Mouse (Mus musculus) liver, embryonic 15.5 days (tissue): ENCODE data around the gene Ethe1. TPM values are rescaled to one million over a fixed set of nuclear protein-coding genes. Genes with fewer than 3 reads are reported as not detected.
A peak's percentile ranks its signal among the peaks of the same experiment; 100 is the strongest.

Experiments used
- ATAC-seq: fragments of 200-750 bp; cut with Nextera tagmentation; 2 replicates; pipeline ENCODE4 v1.8.0; 2017; ENCODE audit warnings: moderate number of reproducible peaks, mild to moderate bottlenecking, moderate library complexity; ENCODE audit not compliant: insufficient read depth
- H3K27ac ChIP-seq: fragments of 300-500 bp; sonication (generic); replicated peaks from 2 replicates; pipeline ENCODE4 v1.5.1; 2015; ENCODE audit warnings: mild to moderate bottlenecking, inconsistent platforms
- H3K27me3 ChIP-seq: fragments of 300-500 bp; sonication (generic); 2 replicates; pipeline ENCODE4 v1.6.1; 2015; ENCODE audit warnings: mild to moderate bottlenecking, inconsistent platforms
- H3K36me3 ChIP-seq: fragments of 300-500 bp; sonication (generic); replicated peaks from 2 replicates; pipeline ENCODE4 v1.6.1; 2015; ENCODE audit warnings: moderate library complexity, mild to moderate bottlenecking, inconsistent platforms
- H3K4me1 ChIP-seq: fragments of 300-500 bp; sonication (generic); replicated peaks from 2 replicates; pipeline ENCODE4 v1.6.1; 2015; ENCODE audit warnings: inconsistent platforms
- H3K4me2 ChIP-seq: fragments of 300-500 bp; sonication (generic); 2 replicates; pipeline ENCODE4 v1.6.1; 2015; ENCODE audit warnings: moderate library complexity, mild to moderate bottlenecking, inconsistent platforms
- H3K4me3 ChIP-seq: fragments of 300-500 bp; sonication (generic); replicated peaks from 2 replicates; pipeline ENCODE4 v1.5.1; 2015; ENCODE audit warnings: mild to moderate bottlenecking, inconsistent platforms
- H3K9ac ChIP-seq: fragments of 300-500 bp; sonication (generic); 2 replicates; pipeline ENCODE4 v1.6.1; 2015; ENCODE audit warnings: moderate library complexity, mild to moderate bottlenecking, inconsistent platforms
- H3K9me3 ChIP-seq: fragments of 300-500 bp; sonication (generic); replicated peaks from 2 replicates; pipeline ENCODE4 v1.6.1; 2016; ENCODE audit warnings: inconsistent platforms
- WGBS: fragments of 180-500 bp; shearing (Covaris S2); methylation state at CpG from one replicate; pipeline ENCODE4 v1.1.7; 2015; ENCODE audit warnings: mixed read lengths; ENCODE audit not compliant: insufficient replicate concordance; 5-methylcytosine and 5-hydroxymethylcytosine counted together
- polyA plus RNA-seq: library from polyadenylated mRNA; unstranded; fragments of >200 nt; fragmentation: Nextera tagmentation; extraction: Ambion mirVana; gene quantifications from 2 replicates; pipeline ENCODE4 v1.2.1, GENCODE M21; 2015

Gene Ethe1
- polyA plus RNA-seq, 1 experiment from 2014 or later: 27.1 TPM

GRCm38 (mm10) chr7:24577811-24578210 is 9.5 kb upstream of the Ethe1 start:
- no peaks in the 10 kb centered on the region for H3K27me3 ChIP-seq
- ATAC-seq: no peak
- H3K4me3 ChIP-seq: no peak overlapping the region
- WGBS: 83% methylated on average over 10 of the region's 10 CpGs
- H3K4me1 ChIP-seq: peaks cover 14% of the 10 kb centered on the region; the same call in 1 of the 2 replicates
- H3K4me2 ChIP-seq: no peak overlapping the region
- H3K27ac ChIP-seq: no peak overlapping the region
- H3K9me3 ChIP-seq: no peaks in the 10 kb centered on the region
- no peak overlapping the region for H3K9ac ChIP-seq
- H3K36me3 ChIP-seq: no peaks in the 10 kb centered on the region

DNA sequence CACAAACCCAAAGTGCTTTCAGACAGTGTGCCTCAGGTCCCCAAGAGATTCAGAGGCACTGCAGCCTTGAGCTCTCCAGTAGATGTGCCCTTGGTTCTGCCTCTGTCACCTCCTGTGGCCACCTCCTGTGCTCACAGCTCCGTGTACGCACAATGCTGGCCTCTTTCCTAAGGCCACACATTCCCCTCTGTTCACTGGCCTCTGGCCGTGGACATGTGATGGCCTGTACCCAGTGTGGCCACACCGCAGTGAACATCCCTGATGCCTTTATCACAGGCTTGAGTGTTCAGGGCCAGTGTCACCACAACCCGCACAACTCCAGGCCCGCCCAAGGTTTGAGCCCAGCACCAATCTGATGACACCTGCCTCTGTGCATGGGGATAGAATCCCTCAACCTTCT is 2.5 kb upstream of the Ethe1 start:
- Histone ChIP-seq H3K9ac (no peak overlapping the region), H3K27ac (no peak overlapping the region), H3K4me3 (no peak overlapping the region), H3K4me2 (no peak overlapping the region), H3K4me1 (peaks cover 18% of the 10 kb centered on the region), H3K27me3 (peaks cover 41% of the 10 kb centered on the region), H3K36me3 (no peaks in the 10 kb centered on the region), H3K9me3 (no peaks in the 10 kb centered on the region)
- 75% methylated on average over 6 of the region's 6 CpGs for WGBS
- no peak for ATAC-seq

- no peak overlapping the region for H3K9ac ChIP-seq
- 47% methylated on average over 16 of the region's 16 CpGs for WGBS
- H3K36me3 ChIP-seq: no peaks in the 10 kb centered on the region
- H3K9me3 ChIP-seq: no peaks in the 10 kb centered on the region
- no peak overlapping the region for H3K27ac ChIP-seq
- no peak overlapping the region for H3K4me3 ChIP-seq
- peaks cover 41% of the 10 kb centered on the region for H3K27me3 ChIP-seq
- H3K4me1 ChIP-seq: peaks cover 26% of the 10 kb centered on the region
- no peak overlapping the region for H3K4me2 ChIP-seq
- no peak for ATAC-seq
Observed at GRCm38 (mm10) chr7:24585995-24586394, 1.3 kb upstream of the Ethe1 start.

DNA sequence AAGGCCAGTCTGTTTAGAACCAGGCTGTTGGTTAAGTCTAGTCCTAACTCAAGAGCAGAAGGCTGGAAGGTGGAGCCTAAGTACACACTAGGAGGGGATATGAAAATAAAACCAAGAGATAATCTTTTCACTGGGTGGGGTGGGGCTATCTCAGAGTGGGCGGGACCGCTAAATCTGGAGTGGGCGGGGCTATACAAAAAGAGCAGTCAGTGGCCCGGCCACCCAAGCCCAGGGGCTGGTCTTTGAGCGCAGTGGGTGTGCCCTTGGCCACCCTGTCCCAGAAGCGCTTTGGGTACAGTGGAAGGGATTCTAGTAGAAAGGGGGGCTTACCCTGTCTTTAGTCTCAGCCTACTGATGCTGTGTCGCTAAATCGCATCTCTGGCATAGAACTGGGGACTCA is 515 bp upstream of the Ethe1 start:
- peak overlapping the region; percentile 47 for H3K4me3 ChIP-seq
- no peak overlapping the region for H3K9ac ChIP-seq
- ATAC-seq: peak; percentile 55
- H3K4me2 ChIP-seq: peak overlapping the region; percentile 73
- H3K27me3 ChIP-seq: peaks cover 41% of the 10 kb centered on the region
- peaks cover 34% of the 10 kb centered on the region for H3K4me1 ChIP-seq
- H3K36me3 ChIP-seq: no peaks in the 10 kb centered on the region
- H3K9me3 ChIP-seq: no peaks in the 10 kb centered on the region
- no peak overlapping the region for H3K27ac ChIP-seq
- 7% methylated on average over 8 of the region's 8 CpGs for WGBS

- Histone ChIP-seq H3K4me1 (peaks cover 50% of the 10 kb centered on the region), H3K9ac (no peak overlapping the region), H3K4me2 (no peak overlapping the region), H3K27ac (no peak overlapping the region), H3K27me3 (peaks cover 41% of the 10 kb centered on the region), H3K4me3 (no peak overlapping the region), H3K36me3 (no peaks in the 10 kb centered on the region), H3K9me3 (no peaks in the 10 kb centered on the region)
- ATAC-seq: no peak
- 70% methylated on average over 13 of the region's 13 CpGs for WGBS
Observed at GRCm38 (mm10) chr7:24588336-24588735, 993 bp downstream of the Ethe1 start.

DNA sequence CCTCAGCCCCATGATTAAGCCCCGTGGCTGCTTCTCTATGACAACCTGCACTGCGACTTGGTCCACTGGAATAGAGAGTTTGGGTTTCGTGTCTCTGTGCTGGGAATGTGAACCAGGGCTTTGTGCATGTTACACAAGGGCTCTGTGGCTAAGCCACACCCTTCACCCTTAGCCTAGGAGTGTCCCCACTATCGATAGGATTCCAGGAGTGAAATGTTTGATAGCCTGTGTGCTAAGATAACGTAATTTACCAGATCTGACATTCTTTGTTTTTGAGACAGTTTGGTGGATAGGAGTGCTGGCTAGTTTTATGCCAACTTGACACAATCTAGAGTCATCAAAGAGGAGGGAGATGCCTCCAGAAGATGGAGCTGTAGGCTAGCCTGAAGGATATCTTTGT is 4.4 kb downstream of the Ethe1 start:
- H3K4me3 ChIP-seq: no peak overlapping the region
- peak; percentile 63 for ATAC-seq
- WGBS: 26% methylated on average over 5 of the region's 5 CpGs
- peaks cover 73% of the 10 kb centered on the region for H3K4me1 ChIP-seq
- peak overlapping the region; percentile 31 for H3K4me2 ChIP-seq
- 0 out of 2 replicates have a peak overlapping the region, but pooled peaks have one; percentile 22 for H3K9ac ChIP-seq
- no peaks in the 10 kb centered on the region for H3K36me3 ChIP-seq
- H3K27me3 ChIP-seq: peaks cover 15% of the 10 kb centered on the region
- H3K27ac ChIP-seq: peak overlapping the region; percentile 48
- H3K9me3 ChIP-seq: no peaks in the 10 kb centered on the region

DNA sequence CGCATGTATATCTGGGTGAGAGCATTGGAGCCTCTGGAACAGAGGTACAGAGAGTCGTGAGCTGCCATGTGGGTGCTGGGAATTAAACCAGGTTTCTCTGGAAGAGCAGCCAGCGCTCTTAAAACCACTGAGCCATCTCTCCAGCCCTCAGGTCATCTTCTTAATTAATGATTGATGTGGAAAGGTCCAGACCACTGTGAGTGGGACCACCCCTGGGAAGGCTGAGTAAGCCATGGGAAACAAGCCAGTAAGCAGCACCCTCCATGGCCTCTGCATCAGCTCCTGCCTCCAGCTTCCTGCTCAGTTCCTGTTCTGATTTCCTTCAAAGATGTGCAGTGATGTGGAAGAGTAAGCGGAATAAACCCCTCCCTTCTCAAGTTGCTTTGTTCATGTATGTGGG is 4.8 kb downstream of the Ethe1 start:
- Histone ChIP-seq H3K4me2 (peak overlapping the region; percentile 31), H3K27ac (peak overlapping the region; percentile 48), H3K9ac (0 out of 2 replicates have a peak overlapping the region, but pooled peaks have one; percentile 22), H3K27me3 (peaks cover 11% of the 10 kb centered on the region; the same call in 1 of the 2 replicates), H3K4me1 (peaks cover 69% of the 10 kb centered on the region), H3K36me3 (no peaks in the 10 kb centered on the region), H3K4me3 (no peak overlapping the region), H3K9me3 (no peaks in the 10 kb centered on the region)
- ATAC-seq: no peak
- 39% methylated on average over 4 of the region's 4 CpGs for WGBS

GRCm38 (mm10) chr7:24592781-24593180 is 5.4 kb downstream of the Ethe1 start:
- no peak overlapping the region for H3K4me3 ChIP-seq
- H3K27ac ChIP-seq: peak overlapping the region; percentile 48; the same call in 1 of the 2 replicates
- no peaks in the 10 kb centered on the region for H3K36me3 ChIP-seq
- H3K9ac ChIP-seq: no peak overlapping the region
- H3K4me1 ChIP-seq: peaks cover 66% of the 10 kb centered on the region
- H3K9me3 ChIP-seq: no peaks in the 10 kb centered on the region
- peak overlapping the region; percentile 91 for H3K4me2 ChIP-seq
- ATAC-seq: no peak
- H3K27me3 ChIP-seq: peaks cover 4% of the 10 kb centered on the region; the same call in 1 of the 2 replicates
- 83% methylated on average over 6 of the region's 6 CpGs for WGBS

DNA sequence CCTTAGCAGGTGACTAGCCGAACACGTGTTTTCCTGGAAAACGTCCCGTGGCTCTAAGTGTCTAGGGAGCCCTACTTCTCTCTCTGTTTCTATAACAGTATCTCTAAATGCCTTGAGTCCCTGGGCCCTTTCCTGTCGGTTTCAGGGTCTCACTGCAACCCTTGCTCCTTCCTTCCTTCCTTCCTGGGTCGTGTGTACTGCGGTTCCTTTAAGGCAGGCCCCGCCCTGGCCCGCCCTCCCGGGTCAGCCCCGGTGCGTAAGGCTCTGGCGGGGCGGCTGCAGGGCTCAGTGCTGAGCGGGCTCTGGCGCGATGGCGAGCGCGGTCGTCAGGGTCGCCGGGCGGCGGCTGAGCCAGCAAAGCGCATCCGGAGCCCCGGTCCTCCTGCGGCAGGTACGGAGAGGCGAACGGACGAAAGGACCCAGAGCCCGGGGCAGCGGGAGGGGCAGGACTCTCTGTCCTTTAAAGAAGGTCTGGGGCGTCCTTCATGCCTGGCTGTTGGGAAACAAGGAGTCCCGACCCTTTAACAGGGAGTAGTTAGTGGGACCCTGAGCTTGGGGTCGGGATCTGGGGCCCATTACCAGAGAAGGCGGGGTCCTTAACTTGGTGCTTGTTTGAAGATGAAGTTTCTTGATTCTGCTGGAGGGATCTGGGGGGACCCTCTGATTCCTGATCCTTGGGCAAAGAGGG is 6.4 kb downstream of the Ethe1 start:
- ATAC-seq: peak; percentile 82
- WGBS: 1% methylated on average over 39 of the region's 39 CpGs
- Histone ChIP-seq H3K27ac (0 out of 2 replicates have a peak overlapping the region, but pooled peaks have one; percentile 48), H3K4me1 (peaks cover 67% of the 10 kb centered on the region), H3K9ac (peak overlapping the region; percentile 68), H3K36me3 (no peaks in the 10 kb centered on the region), H3K4me3 (peak overlapping the region; percentile 65), H3K4me2 (peak overlapping the region; percentile 91), H3K9me3 (no peaks in the 10 kb centered on the region), H3K27me3 (no peaks in the 10 kb centered on the region)

DNA sequence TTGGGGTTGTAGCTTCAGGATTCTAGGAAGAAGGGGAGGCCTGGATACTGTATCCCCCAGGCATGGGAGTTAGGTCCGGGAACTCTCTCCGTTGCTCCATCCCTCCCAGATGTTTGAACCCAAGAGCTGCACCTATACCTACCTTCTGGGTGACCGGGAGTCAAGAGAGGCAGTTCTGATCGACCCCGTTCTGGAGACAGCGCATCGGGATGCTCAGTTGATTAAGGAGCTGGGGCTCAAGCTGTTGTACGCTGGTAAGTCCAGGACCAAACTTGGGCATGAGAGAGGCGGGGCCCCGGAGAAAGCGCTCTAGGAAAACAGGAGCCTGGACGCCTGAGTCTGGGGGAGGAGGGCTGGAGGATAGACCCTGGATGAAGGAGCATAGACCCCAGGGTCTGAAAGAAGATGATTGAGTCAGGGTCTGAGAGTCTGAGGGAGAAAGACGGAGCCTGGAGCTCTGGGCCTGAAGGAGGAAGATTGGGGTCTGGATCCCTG is 7.0 kb downstream of the Ethe1 start:
- 16% methylated on average over 13 of the region's 13 CpGs for WGBS
- H3K4me1 ChIP-seq: peaks cover 71% of the 10 kb centered on the region
- H3K27me3 ChIP-seq: no peaks in the 10 kb centered on the region

DNA sequence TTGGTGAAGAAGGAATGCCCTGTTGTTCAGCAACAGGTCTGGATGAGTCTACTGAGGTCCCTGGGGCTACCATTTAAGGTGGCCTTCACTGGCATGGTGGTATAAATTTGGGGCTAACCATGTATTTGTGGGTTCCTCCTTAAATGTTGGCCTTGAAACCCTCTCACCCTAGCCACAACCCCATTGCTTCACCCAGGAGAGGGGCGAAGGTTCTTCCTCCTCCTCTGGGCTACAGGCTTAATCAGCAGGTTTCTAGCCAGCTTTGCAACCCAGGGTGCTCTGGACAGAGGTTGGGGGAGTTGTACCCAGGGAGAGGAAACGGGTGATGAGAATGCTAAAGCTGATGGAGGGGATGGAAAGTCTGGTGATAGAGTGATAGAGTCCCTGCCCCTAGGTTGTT is 8.1 kb downstream of the Ethe1 start:
- no peak overlapping the region for H3K9ac ChIP-seq
- no peak for ATAC-seq
- 34% methylated on average over 2 of the region's 2 CpGs for WGBS
- no peaks in the 10 kb centered on the region for H3K27me3 ChIP-seq
- peaks cover 69% of the 10 kb centered on the region for H3K4me1 ChIP-seq
- H3K4me2 ChIP-seq: peak overlapping the region; percentile 91
- peak overlapping the region; percentile 65; the same call in 1 of the 2 replicates for H3K4me3 ChIP-seq
- H3K27ac ChIP-seq: 0 out of 2 replicates have a peak overlapping the region, but pooled peaks have one; percentile 43
- no peaks in the 10 kb centered on the region for H3K36me3 ChIP-seq
- H3K9me3 ChIP-seq: no peaks in the 10 kb centered on the region

More for the DNA sequence above, 7.0 kb downstream of the Ethe1 start:
- Histone ChIP-seq H3K9me3 (no peaks in the 10 kb centered on the region), H3K9ac (peak overlapping the region; percentile 68), H3K36me3 (no peaks in the 10 kb centered on the region), H3K27ac (no peak overlapping the region), H3K4me2 (peak overlapping the region; percentile 91), H3K4me3 (peak overlapping the region; percentile 65)
- ATAC-seq: no peak
